Mouse (Mus musculus): ENCODE data around the gene Gulp1. TPM values are rescaled to one million over a fixed set of nuclear protein-coding genes. Genes with fewer than 3 reads are reported as not detected.
A peak's percentile ranks its signal among the peaks of the same experiment; 100 is the strongest.

Gene Gulp1
- 10 to 100 TPM; 12.1 to 12.3 TPM for total RNA-seq (2021)
- long read RNA-seq, experiment 1, transcript Gulp1-201 (11 exons, 3,138 nt): major isoform, 7 of 10 reads
- long read RNA-seq, experiment 1, partial matches to known transcripts: 1 of 10 reads
- long read RNA-seq, experiment 1, other reads (novel, unspliced or antisense): 2 of 10 reads
- long read RNA-seq, experiment 2, partial matches to known transcripts: 1 of 5 reads
- long read RNA-seq, experiment 2, other reads (novel, unspliced or antisense): 1 of 5 reads

DNA sequence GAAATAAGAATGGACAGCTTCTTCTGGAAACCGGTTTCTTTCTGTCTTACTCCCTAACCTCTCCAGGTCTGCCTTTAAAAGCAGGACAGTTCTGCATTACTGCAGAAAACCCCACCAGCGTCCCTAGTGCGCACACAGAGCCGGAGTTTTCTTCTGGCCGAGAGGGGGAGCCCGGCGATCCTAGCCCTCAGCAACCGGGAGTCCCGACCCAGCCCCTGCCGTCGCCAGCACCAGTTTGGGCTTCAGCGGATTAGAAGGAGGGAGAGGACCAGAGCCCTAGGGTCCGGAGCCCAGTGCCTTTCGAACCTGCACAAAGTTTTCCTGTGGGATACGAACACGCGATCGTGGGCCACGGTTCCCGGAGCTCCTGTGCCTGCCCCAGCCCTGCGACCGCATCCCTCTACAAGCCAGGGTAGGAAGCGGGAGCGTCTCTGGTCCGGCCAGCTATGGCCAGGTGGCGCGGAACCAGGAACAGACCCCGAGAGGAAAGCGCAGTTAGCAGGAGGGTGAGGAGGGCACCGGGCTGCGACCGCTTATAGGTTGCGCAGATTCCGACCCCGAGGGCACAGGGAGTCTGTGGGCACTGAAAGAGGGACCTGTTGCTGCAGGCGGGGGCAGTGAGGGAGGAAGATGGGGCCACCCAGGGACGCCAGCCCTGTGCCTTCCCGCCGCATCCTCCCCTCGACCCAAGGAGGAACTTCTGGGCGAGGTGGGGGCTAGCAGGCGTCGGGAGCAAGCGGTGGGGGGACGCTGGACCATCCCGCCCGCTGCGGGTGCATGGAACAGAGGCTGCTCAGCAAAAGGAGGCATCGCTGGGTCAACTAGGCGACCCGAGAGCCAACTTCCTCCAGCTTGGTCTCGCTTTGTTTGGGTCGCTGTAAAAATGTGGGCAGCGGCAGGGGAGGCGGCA, at the start of gene Gulp1:
Gene Gulp1 (plus strand): TSS at position 51 of the 910 bp plus-strand sequence.
- peak; percentile 76 for DNase-seq

DNA sequence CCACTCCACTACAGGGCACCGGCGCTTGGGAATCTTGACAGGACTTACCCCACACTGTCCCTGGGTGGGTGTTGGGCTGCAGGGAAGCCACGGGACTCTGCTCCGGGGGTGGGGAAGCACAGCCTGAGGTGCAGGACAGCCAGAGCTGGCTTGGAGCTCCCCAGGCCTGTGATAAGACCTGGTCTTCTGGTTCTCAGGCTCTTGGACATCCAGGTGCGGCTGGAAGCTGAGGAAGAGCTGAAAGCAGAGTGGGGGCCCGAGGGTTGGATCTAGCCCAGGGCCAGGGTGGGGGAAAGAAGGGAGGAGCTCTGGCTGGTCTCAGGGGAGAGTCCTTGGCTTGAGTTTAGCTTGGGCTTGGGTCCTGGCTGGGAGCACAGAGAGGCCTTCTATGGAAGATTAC, 1.1 kb upstream of the Gulp1 start:
- DNase-seq: no peak

DNA sequence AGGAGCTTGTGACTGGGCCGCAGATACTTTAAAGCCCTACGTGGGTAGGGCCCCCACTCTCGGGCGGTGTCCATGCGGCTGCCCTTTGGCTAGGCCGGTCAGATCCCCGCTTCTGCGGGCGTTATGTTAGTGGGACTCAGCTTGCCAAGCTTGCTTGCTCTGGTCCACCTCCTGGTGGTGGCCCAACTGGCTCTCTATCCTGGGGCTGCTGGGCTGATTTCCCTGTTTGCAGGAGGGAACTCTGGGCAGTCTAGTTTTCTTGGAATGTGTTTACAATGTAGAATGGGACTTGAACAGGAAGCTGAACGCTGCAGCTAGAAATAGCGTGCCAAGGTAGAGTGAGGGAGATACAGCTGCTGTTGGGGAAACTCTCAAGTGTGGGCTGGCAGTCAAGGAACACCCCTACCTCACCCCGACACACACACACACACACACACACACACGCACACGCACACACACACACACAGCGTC, 1.1 kb downstream of the Gulp1 start:
- peak; percentile 63 for DNase-seq

DNA sequence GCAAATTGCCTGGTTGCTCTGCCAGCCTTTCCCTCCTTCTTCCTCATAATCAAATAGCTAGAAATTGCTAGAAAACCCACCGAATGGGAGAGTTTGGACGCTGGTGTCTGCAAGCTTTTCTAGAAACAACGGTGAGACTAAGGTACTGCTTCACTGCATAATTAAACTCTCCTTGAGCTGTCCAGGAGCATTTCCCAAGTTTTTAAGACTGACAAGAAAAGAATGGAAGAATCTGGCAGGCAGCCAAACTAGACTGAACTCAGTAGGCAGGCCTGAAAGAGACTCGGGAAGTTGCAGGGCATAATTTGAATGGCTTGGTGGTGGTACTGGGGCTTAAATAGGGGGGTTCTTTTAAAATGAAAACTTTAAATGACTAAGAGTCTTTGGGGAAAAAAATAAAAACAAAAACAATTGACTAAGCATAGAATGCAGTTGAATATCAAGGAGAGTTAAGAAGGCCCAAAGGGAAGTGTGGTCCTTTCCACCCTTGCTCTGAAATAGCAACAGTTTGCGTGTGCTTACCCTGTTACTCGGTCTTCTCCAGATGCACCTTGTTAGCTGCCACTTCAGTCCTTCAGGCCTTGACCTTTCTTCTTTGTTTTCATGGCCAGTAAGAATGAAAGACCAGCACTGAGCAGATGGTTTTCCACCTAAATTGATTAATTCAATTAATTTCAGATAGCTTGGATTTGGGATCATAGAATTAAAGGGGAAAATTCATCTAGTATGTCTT, 2.0 kb downstream of the Gulp1 start:
- peak; percentile 28 for DNase-seq

DNA sequence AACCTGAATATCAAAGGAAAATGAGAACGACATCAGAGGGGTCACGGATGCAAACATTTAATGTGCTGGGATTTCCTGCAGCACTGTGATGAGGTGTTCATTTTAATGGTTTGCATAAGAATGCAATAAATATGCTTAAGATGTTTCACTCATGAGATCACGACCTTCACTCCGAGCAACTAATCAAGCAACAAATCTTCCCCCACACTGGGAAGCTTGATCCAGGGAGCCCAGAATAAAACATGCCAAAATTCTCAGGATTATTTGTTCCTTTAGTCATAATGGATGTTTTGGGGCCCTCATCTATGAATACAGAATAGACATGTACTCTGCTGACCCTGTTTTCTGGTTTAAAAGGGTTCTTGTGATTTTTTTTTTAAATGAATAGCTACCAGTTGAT, 16.1 kb downstream of the Gulp1 start:
- no peak for DNase-seq

DNA sequence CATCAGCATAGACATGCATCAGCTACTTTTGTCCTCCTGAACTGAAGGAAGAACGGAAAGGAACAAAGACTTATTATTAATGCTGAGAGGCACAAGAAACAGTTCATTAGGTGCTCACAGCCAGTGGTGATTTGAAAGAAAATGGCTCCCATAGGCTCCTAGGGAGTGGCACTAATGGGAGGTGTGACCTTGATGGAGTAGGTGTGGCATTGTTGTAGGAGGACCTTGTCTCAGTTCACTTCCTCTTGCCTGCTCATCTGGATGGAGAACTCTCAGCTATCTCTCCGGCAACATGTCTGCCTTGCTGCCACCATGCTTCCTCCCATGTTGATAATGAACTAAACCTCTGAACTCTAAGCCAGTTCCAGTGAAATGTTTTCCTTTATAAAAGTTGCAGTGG, 17.0 kb downstream of the Gulp1 start:
- no peak for DNase-seq

DNA sequence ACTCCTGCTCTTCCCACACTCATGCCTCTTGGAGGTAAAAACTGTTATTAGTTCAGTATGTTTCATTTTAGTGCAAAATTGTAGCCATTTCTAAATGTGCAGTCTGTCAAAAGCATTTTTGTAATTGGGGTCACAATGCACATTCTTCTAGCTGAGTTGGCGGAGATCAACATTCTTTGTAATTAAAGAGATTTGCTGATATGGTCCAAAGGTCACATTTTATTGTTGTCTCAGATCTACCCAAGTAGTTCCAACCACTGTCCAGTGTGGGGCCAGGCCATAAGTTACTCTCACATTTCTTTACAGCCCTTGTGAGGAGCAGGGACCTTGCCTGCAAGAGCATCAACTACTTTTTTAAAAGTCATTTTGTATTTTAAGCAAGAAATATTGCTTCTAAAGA, 24.7 kb downstream of the Gulp1 start:
- no peak for DNase-seq

DNA sequence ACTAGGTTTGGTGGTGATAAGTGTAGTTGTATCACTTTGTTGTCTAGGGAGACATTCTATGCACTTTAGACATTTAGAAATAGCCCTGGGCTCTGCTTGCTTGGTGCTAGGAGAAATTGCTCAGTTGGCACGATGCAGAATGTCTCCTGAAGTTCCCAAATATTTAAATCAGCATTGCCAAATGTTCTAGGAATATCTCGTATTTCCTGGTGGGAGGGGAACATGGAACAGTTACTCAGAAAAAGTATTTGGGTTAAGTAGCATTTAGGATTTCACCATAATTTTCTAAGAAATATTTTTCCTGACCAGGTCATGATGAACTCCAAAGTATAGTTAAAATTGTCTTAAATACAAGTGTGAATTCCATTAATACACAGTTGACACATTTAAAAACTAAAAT, 25.3 kb downstream of the Gulp1 start:
- no peak for DNase-seq

DNA sequence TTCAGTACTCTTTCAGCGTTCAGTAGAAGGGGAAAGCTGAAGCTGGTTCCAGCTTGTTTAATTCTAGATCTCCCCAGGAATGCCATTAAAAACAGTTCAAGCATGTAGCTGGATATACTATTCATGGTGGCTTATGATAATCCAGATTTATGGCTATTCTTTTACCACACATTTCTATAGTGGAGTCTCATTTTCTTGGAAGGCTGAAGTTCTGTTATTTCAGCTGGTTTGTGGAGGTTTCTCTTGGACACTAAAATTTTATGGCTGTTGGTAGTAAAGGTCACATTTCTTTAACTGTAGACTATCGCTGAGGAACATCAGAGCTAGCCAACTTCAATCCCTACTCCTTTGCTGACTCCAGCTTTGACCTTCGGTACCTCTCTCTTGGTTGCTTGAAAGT, 29.1 kb downstream of the Gulp1 start:
- no peak for DNase-seq

DNA sequence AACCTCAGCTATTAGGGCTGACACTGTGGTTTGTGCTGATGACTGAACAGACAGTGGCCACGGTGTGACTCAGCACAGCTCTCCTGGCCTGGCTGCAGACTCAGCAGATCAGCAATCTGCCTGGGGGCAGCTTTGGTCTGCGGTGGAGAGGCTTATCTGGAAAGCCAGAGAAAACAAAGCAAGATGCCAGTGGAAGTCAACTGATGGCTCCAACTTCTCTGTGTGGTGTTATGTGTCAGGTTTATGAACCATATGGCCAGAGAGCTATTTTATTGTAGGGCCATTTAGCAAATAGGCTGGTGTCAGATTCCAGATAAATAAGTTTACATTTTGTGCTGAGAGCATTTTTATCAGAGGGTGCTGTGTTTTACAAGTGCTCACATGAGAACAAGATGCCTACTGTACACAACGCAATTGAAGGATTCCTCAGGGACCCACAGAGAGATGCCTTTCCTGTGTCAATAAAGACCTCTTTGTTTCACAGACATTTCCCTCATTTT, 33.6 kb downstream of the Gulp1 start:
- peak; percentile 4 for DNase-seq

DNA sequence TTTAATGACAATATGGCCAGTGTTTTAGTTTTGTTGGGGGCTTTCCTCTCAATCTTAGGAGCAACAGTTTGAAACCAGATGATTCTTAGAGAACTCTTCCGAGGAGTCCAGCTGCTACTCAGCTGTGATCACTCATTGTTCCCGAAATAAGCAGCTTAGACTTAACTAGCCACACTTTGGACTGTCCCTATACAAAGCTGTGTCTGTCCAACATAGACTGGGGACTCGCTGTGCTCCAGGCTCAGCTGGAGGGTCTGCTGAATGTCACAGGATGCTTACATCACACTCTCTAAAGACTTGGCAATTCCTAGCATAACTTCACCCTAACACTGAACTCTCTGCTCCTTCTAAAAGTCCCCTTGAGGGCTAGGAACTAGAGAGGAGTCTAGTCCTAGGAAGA, 40.4 kb downstream of the Gulp1 start:
- DNase-seq: no peak

DNA sequence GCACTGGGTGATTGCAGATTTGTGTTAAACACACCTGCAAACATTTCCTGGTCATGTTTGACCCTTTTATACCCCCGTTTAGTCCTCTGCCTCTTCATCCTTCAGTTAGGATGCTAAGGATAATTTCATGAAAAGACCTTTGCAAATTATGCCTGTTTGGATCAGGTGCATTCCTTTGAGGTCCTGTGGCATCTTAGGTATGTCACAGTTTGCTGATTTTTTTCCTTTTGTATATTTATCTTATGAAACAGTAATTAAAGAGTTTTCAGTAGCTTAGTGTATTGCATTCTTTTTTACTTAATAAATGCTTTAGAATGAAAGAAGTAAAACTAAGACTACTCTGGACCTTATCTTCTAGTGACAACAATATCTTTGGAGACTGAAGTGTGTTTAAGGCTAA, 41.8 kb downstream of the Gulp1 start:
- no peak for DNase-seq

DNA sequence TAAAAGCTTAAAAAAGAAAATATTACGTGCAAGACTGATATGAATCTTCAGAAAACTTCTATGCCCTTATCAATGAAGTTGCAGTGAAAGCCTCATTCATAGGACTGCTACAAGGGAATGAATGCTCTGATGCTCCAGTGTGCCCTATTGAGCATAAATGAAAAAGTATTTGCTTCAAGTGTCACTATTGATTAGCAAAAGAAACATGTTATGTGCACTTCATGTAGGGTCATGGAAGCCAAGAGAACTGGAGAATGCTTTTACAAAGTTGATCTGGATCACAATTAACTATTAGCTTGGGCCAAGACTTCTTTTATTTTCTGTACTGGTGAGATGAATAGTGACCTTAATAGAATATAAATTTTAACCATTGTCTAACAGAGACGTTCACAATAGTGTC, 47.0 kb downstream of the Gulp1 start:
- DNase-seq: no peak

DNA sequence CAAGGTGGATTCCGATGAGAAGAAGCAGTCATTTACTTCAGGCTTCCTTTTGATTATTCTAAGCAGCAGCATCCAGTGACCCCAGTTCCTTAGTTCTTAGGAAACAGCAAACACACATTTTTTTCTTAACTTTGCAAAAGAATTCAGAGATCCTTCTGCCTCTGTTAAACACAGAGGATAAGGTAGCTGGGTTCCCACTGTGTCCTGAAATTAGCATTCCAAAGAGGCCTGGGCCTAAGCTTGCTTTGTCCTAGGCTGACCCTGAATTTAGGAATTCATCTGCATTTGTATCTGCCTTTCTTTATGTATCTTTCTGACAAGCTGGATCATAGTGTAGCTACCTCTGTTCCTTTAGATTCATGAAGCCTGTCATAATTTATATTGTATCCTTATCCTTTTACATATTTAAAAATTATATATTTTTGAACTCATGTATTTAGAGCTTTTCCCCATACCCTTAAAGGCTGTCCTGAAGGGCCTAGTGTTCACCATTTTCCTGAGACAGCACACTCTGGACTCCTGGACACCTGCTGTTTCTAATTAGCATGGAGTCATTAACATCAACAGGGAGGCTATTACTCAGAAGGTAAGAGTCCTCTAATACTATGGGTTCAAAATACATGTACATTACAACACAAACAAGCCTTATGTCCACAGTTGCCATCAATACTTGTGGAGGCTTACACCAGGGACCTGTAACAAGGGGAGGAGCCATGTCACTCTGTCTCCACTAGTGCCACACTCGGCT, 62.2 kb downstream of the Gulp1 start:
- no peak for DNase-seq

DNA sequence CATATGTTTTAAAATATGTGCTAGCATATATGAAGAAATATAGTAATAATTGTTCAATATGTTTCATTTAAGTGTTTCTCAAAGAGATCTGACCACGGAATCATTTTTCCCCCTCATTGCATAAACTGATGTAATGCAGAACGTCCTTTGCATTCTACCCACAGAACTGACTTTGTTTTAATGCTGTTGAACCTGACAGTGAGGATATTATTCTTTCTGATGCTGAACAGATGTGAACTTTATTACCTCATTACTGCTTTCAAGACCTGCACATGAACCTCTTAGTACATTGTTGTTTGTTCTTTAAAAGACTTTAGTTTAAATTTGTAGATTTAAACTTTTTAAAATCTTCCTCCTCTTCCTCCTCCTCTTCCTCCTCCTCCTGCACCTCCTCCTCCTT, 67.4 kb downstream of the Gulp1 start:
- no peak for DNase-seq

DNA sequence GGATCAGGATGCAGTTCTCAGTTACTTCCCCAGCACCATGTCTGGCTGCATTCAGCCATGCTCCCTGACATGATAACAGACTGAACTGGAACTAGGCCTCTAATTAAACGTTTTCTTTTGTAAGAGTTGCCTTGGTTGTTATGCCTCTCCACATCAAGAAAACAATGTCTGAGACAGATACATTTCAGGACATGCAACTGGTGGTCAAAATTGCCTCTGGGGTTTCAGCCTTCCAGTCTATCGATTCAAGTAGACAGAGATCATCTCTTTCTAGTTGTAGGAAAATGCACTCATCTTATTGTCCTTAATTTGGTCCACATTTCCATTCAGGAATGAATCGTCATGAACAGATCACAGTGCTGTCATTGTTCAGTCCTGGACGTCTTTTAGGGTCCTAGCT, 83.2 kb downstream of the Gulp1 start:
- DNase-seq: no peak

DNA sequence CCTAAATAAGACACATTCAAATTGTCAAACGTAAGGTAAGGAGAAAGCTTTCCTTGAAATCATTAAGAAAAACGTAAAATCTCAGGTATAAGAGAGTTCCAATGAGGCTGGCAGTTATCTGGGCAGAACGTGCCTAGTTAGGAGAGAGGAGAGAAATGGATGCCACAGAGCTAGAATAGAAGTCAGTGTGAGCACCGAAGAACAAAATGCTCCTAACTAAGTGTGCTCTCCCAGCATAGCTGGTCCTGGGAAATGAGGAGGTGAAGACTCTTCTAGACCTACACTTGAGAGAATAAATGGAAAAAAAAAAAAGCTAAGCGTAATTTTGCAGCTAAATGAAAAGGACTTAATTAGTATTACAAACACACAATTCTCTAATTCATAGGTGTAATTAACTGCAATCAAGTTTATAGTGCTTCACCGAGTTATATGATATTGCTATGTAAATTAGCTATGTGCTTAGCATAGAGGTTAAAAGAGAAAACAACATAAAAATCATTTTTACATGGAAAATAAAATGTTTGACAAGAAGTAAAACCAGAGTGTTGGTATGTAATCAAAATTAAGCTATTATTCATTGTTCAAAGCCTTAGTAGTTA, 94.5 kb downstream of the Gulp1 start:
- no peak for DNase-seq

DNA sequence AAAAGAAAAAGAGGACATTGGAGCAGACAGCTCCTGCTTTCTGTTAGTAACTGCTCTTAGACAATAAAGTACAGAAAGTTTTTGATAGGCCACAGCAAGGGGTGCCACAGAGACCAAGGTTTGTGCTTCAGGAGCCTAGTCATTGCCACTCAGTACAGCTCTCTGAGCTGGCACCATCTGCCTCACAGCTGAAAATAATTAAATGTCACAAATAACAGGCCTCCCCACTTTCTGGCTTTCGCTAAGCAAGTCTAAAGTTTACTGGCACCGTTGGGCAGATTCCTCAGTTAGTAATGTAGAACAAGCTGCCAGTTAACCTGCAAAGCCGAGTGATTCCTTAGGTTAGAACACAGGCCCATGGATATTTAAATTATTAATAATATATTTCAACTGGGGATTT, 127.7 kb downstream of the Gulp1 start:
- DNase-seq: no peak

DNA sequence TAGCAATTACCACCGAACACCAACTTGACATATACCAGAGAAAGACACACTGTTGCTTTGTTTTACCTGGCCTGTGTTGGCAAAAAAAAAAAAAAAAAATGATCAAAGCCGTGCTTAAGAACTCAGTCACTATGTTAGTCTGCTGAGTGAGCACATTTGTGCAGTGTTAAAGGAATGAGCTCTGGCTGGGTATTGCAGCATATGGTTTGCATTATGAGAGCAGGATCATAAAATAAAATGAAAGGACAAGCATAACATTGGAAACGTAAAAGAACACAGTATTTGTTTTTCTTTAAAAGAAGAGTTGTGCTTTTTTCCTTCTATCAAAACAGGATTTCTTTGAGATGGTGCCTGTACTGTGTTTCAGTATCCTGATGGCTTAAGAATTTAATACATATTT, 128.1 kb downstream of the Gulp1 start:
- DNase-seq: no peak

DNA sequence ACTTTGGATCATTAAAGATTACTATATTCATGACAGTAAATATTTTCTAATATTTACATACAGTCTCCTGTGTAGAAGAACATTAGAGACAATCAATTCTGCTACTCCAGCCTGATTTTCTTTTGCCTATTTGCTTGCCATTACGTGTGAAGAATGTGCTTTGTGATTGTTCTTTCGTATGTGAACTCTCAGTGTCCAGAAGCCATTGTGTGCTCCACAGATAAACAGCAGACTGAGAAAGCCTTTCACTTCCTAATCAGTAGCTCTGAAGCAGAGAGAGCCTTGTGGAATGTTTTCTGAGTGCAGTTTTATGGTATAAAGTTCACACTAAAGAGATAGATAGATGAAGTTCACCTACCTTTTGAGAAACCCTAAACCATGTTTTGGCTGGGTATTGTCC, 131.2 kb downstream of the Gulp1 start:
- no peak for DNase-seq

DNA sequence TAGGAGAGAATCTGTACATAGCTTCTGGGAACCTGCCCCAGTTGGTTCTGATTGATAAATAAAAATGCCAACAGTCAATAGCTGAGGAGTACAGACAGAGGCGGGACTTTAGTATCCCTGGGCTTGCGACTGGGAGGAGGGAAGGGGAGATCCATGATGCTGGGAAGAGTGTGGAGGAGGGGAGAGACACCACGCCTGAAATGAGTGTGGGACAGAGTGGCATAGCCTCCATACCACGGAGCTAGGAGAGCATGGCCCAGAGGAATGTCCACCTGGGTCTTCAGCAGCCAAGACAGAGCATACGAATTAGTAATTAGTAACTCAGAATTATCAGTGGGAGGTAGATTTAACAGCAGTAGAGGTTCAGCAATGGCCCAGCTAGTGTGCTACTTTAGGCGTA, 132.4 kb downstream of the Gulp1 start:
- DNase-seq: no peak
